Mouse (Mus musculus) intestine, embryonic 14.5 days (tissue): ENCODE results near the gene Nfib. TPM values are rescaled to one million over a fixed set of nuclear protein-coding genes. Genes with fewer than 3 reads are reported as not detected.

ENCODE experiments used
- ATAC-seq: fragments of 200-750 bp; cut with Nextera tagmentation; replicated peaks from 2 replicates; pipeline ENCODE4 v1.8.0; 2017; ENCODE audit warnings: low read depth, moderate number of reproducible peaks, moderate TSS enrichment, moderate library complexity; ENCODE audit not compliant: low FRiP score, low TSS enrichment
- DNase-seq: peaks from one replicate; pipeline ENCODE4 v3.0.0-alpha.2; 2018; ENCODE audit warnings: low spot score
- H3K27ac ChIP-seq: fragments of 300-500 bp; sonication (generic); 2 replicates; pipeline ENCODE4 v1.5.1; 2014; ENCODE audit warnings: low read depth, mild to moderate bottlenecking, control low read depth
- H3K27me3 ChIP-seq: fragments of 300-500 bp; sonication (generic); replicated peaks from 2 replicates; pipeline ENCODE4 v1.6.1; 2014; ENCODE audit warnings: low read length, control low read depth; ENCODE audit not compliant: control insufficient read depth, insufficient read depth
- H3K36me3 ChIP-seq: fragments of 300-500 bp; sonication (generic); 2 replicates; pipeline ENCODE4 v1.6.1; 2014; ENCODE audit warnings: low read length, control low read depth; ENCODE audit not compliant: control insufficient read depth, insufficient read depth
- H3K4me1 ChIP-seq: fragments of 300-500 bp; sonication (generic); replicated peaks from 2 replicates; pipeline ENCODE4 v1.6.1; 2014; ENCODE audit warnings: low read length, control low read depth, mixed read lengths; ENCODE audit not compliant: control insufficient read depth, insufficient read depth
- H3K4me2 ChIP-seq: fragments of 300-500 bp; sonication (generic); 2 replicates; pipeline ENCODE4 v1.6.1; 2014; ENCODE audit warnings: low read length
- H3K4me3 ChIP-seq: fragments of 300-500 bp; sonication (generic); 2 replicates; pipeline ENCODE4 v1.5.1; 2014; ENCODE audit warnings: low read depth, low read length, control low read depth, mixed read lengths
- H3K9ac ChIP-seq: fragments of 300-500 bp; sonication (generic); 2 replicates; pipeline ENCODE4 v1.6.1; 2014; ENCODE audit warnings: mild to moderate bottlenecking, low read length
- H3K9me3 ChIP-seq: fragments of 300-500 bp; sonication (generic); 2 replicates; pipeline ENCODE4 v1.6.1; 2016; ENCODE audit warnings: low read length, control low read depth; ENCODE audit not compliant: control insufficient read depth
- WGBS: fragments of 180-500 bp; shearing (Covaris S2); extraction: QIAGEN DNeasy Blood & Tissue Kit; methylation state at CpG from one replicate; pipeline ENCODE4 v1.1.7; 2014; 5-methylcytosine and 5-hydroxymethylcytosine counted together
- polyA plus RNA-seq: library from polyadenylated mRNA; unstranded; fragments of >200 nt; fragmentation: Nextera tagmentation; extraction: Ambion mirVana; gene quantifications from 2 replicates; pipeline ENCODE4 v1.2.1, GENCODE M21; 2014

Gene Nfib
- polyA plus RNA-seq, 1 experiment from 2014 or later: 61.7 TPM

- H3K27ac ChIP-seq: no peak overlapping the region
These were observed 248.6 kb downstream of the Nfib start for GRCm38 (mm10) chr4:82456908-82457307.

GRCm38 (mm10) chr4:82456323-82456713 lies 249.2 kb downstream of the Nfib start:
- WGBS: 40% methylated on average over 3 of the region's 3 CpGs
- no peak overlapping the region for H3K27ac ChIP-seq

More at GRCm38 (mm10) chr4:82456908-82457307, 248.6 kb downstream of the Nfib start:
- Histone ChIP-seq H3K27me3 (no peaks in the 10 kb centered on the region), H3K4me3 (no peak overlapping the region), H3K4me2 (no peak overlapping the region), H3K4me1 (peaks cover 20% of the 10 kb centered on the region), H3K9me3 (no peaks in the 10 kb centered on the region), H3K36me3 (no peaks in the 10 kb centered on the region), H3K9ac (no peak overlapping the region)
- ATAC-seq (no peak), DNase-seq (no peak)
- 80% methylated on average over 5 of the region's 5 CpGs for WGBS

GRCm38 (mm10) chr4:82455617-82456322 lies 249.8 kb downstream of the Nfib start:
- Histone ChIP-seq H3K36me3 (no peaks in the 10 kb centered on the region), H3K4me2 (no peak overlapping the region), H3K27me3 (no peaks in the 10 kb centered on the region), H3K4me1 (peaks cover 20% of the 10 kb centered on the region), H3K9ac (no peak overlapping the region), H3K4me3 (no peak overlapping the region), H3K9me3 (no peaks in the 10 kb centered on the region), H3K27ac (no peak overlapping the region)
- DNase-seq (no peak), ATAC-seq (no peak)
- WGBS: 93% methylated on average over 8 of the region's 8 CpGs

More at GRCm38 (mm10) chr4:82456323-82456713, 249.2 kb downstream of the Nfib start:
- Histone ChIP-seq H3K36me3 (no peaks in the 10 kb centered on the region), H3K4me3 (no peak overlapping the region), H3K4me2 (no peak overlapping the region), H3K27me3 (no peaks in the 10 kb centered on the region), H3K4me1 (peaks cover 20% of the 10 kb centered on the region), H3K9ac (no peak overlapping the region), H3K9me3 (no peaks in the 10 kb centered on the region)
- ATAC-seq: no peak
- no peak for DNase-seq

GRCm38 (mm10) chr4:82454989-82455388 lies 250.6 kb downstream of the Nfib start:
- 88% methylated on average over 4 of the region's 4 CpGs for WGBS
- H3K9ac ChIP-seq: no peak overlapping the region
- H3K4me2 ChIP-seq: no peak overlapping the region
- no peak for ATAC-seq
- no peaks in the 10 kb centered on the region for H3K36me3 ChIP-seq
- no peaks in the 10 kb centered on the region for H3K9me3 ChIP-seq
- no peak for DNase-seq
- H3K4me3 ChIP-seq: no peak overlapping the region
- H3K27ac ChIP-seq: no peak overlapping the region
- H3K27me3 ChIP-seq: no peaks in the 10 kb centered on the region
- peaks cover 20% of the 10 kb centered on the region for H3K4me1 ChIP-seq

GRCm38 (mm10) chr4:82453341-82453740 lies 252.2 kb downstream of the Nfib start:
- Histone ChIP-seq H3K27me3 (no peaks in the 10 kb centered on the region), H3K4me3 (no peak overlapping the region), H3K36me3 (no peaks in the 10 kb centered on the region), H3K4me1 (peaks cover 22% of the 10 kb centered on the region), H3K9me3 (no peaks in the 10 kb centered on the region), H3K9ac (no peak overlapping the region), H3K4me2 (no peak overlapping the region), H3K27ac (no peak overlapping the region)
- DNase-seq: no peak
- ATAC-seq: no peak

- no peak for DNase-seq
- Histone ChIP-seq H3K4me1 (peaks cover 18% of the 10 kb centered on the region), H3K4me2 (no peak overlapping the region), H3K9ac (no peak overlapping the region), H3K9me3 (no peaks in the 10 kb centered on the region), H3K36me3 (no peaks in the 10 kb centered on the region), H3K4me3 (no peak overlapping the region), H3K27ac (no peak overlapping the region), H3K27me3 (no peaks in the 10 kb centered on the region)
- no peak for ATAC-seq
- 82% methylated on average over 4 of the region's 4 CpGs for WGBS
These were observed 252.6 kb downstream of the Nfib start for GRCm38 (mm10) chr4:82452905-82453304.

GRCm38 (mm10) chr4:82447061-82447671 lies 258.4 kb downstream of the Nfib start:
- Histone ChIP-seq H3K9ac (no peak overlapping the region), H3K36me3 (no peaks in the 10 kb centered on the region), H3K4me3 (no peak overlapping the region), H3K4me2 (peak overlapping the region; percentile 6; the same call in 1 of the 2 replicates), H3K27me3 (no peaks in the 10 kb centered on the region), H3K4me1 (peaks cover 32% of the 10 kb centered on the region), H3K9me3 (no peaks in the 10 kb centered on the region), H3K27ac (peak overlapping the region; percentile 41; the same call in 1 of the 2 replicates)
- ATAC-seq (peak; percentile 84), DNase-seq (peak; percentile 76)
- WGBS: 22% methylated on average over 8 of the region's 8 CpGs

- ATAC-seq: no peak
- 39% methylated on average over 1 of the region's 1 CpGs for WGBS
- peaks cover 47% of the 10 kb centered on the region for H3K4me1 ChIP-seq
- H3K4me3 ChIP-seq: no peak overlapping the region
- no peaks in the 10 kb centered on the region for H3K36me3 ChIP-seq
- no peaks in the 10 kb centered on the region for H3K27me3 ChIP-seq
- H3K4me2 ChIP-seq: no peak overlapping the region
- no peak overlapping the region for H3K9ac ChIP-seq
- no peaks in the 10 kb centered on the region for H3K9me3 ChIP-seq
- H3K27ac ChIP-seq: 0 out of 2 replicates have a peak overlapping the region, but pooled peaks have one; percentile 36
- DNase-seq: no peak
These were observed 261.5 kb downstream of the Nfib start for GRCm38 (mm10) chr4:82444078-82444477.
